9 mouse cellular contexts compared by ENCODE assay signal in the genomic region with DNA sequence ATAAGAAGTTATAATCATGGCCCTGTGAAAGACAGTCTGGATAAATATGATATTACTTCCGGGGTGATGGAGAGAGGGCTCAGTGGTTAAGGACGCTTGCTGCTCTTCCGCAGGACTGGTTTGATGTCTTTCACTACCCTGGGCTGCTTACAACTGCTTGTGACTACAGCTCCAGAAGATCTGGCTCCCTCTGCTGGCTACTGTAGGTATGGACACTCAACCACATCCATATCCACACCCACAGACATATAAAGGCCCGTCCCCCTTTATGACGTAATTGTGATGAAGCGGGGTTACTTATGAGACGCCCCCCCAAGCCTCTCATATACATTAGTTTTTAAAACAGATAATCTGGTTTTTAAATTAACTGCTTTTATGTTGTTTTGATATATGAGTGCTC. TPM values are rescaled to one million over a fixed set of nuclear protein-coding genes. Genes with fewer than 3 reads are reported as not detected.
DNase-seq lines count a peak whose midpoint lies in the region; ATAC-seq lines count a peak whose summit lies in the region.
"Had no signal": no experiment of that assay in that cellular context is flagged by ENCODE, and none has a peak within 500 bp of the region (broad histone marks: within the 10 kb centered on the region; RNA-seq: fewer than 3 reads in every experiment).

No protein-coding gene starts in this region.

- H3K36me3 ChIP-seq in embryonic facial prominence, embryonic 11.5 days (replicated peaks; ENCODE audit: control insufficient read depth, insufficient read depth, low read depth, low read length) = no peaks in the 10 kb centered on the region
- peaks cover 56% of the 10 kb centered on the region for H3K36me3 ChIP-seq in limb, embryonic 13.5 days
- H3K36me3 ChIP-seq in midbrain, embryonic 16.5 days (ENCODE audit: control insufficient read depth, insufficient read depth, low read length) = peaks cover 7% of the 10 kb centered on the region; the same call in 1 of the 2 replicates

- no peaks in the 10 kb centered on the region for H3K9me3 ChIP-seq in embryonic facial prominence, embryonic 11.5 days (replicated peaks; ENCODE audit: control insufficient read depth, low read length)
- no peaks in the 10 kb centered on the region for H3K9me3 ChIP-seq in limb, embryonic 13.5 days
- no peaks in the 10 kb centered on the region for H3K9me3 ChIP-seq in midbrain, embryonic 16.5 days (replicated peaks; ENCODE audit: control insufficient read depth, low read length, poor library complexity, severe bottlenecking)
- H3K9me3 ChIP-seq: embryonic facial prominence, embryonic 13.5 days had no signal

- no peak overlapping the region for H3K4me3 ChIP-seq in embryonic facial prominence, embryonic 11.5 days (ENCODE audit: low read depth, low read length)
- H3K4me3 ChIP-seq in limb, embryonic 13.5 days = no peak overlapping the region
- no peak overlapping the region for H3K4me3 ChIP-seq in midbrain, embryonic 16.5 days (ENCODE audit: low read depth, low read length)
- H3K4me3 ChIP-seq: embryonic facial prominence, embryonic 13.5 days had no signal

- H3K27me3 ChIP-seq in embryonic facial prominence, embryonic 11.5 days (ENCODE audit: control insufficient read depth, insufficient read depth, low read length) = no peaks in the 10 kb centered on the region
- no peaks in the 10 kb centered on the region for H3K27me3 ChIP-seq in limb, embryonic 13.5 days
- H3K27me3 ChIP-seq in midbrain, embryonic 16.5 days (ENCODE audit: control insufficient read depth, insufficient read depth, low read depth, low read length) = no peaks in the 10 kb centered on the region
- H3K27me3 ChIP-seq: embryonic facial prominence, embryonic 13.5 days had no signal

- peak; percentile 72 for ATAC-seq in embryonic facial prominence, embryonic 11.5 days (replicated peaks; ENCODE audit: insufficient number of reproducible peaks, low FRiP score, low TSS enrichment, low read depth)
- ATAC-seq in limb, embryonic 13.5 days (ENCODE audit: low FRiP score, low read depth) = peak; percentile 83
- ATAC-seq in midbrain, embryonic 16.5 days = peak; percentile 67; the same call in 1 of the 2 replicates

- 44% methylated on average over 7 of the region's 7 CpGs for WGBS in embryonic facial prominence, embryonic 11.5 days
- WGBS in limb, embryonic 13.5 days = 47% methylated on average over 7 of the region's 7 CpGs
- WGBS in midbrain, embryonic 16.5 days = 49% methylated on average over 7 of the region's 7 CpGs

- no peak overlapping the region for H3K9ac ChIP-seq in embryonic facial prominence, embryonic 11.5 days (replicated peaks; ENCODE audit: low read length)
- no peak overlapping the region for H3K9ac ChIP-seq in limb, embryonic 13.5 days
- H3K9ac ChIP-seq in midbrain, embryonic 16.5 days (ENCODE audit: low read depth, low read length) = no peak overlapping the region
- H3K9ac ChIP-seq: embryonic facial prominence, embryonic 13.5 days had no signal

- H3K4me2 ChIP-seq in embryonic facial prominence, embryonic 11.5 days (ENCODE audit: low read depth, low read length) = no peak overlapping the region
- H3K4me2 ChIP-seq in limb, embryonic 13.5 days (replicated peaks) = no peak overlapping the region
- H3K4me2 ChIP-seq in midbrain, embryonic 16.5 days (ENCODE audit: low read length) = no peak overlapping the region
- H3K4me2 ChIP-seq: embryonic facial prominence, embryonic 13.5 days had no signal

- DNase-seq in B cell, adult 2 months = peak; percentile 80 to 83
- peak; percentile 89 for DNase-seq in adrenal gland, postnatal 14 days
- peak; percentile 86 for DNase-seq in embryonic facial prominence, embryonic 11.5 days (ENCODE audit: low spot score)
- peak; percentile 80 for DNase-seq in heart, adult 8-10 months (ENCODE audit: low spot score)
- DNase-seq in kidney, adult 9 months = peak; percentile 93
- DNase-seq in spleen, postnatal 4 days (ENCODE audit: low spot score in 2 of 2) = peak; percentile 75 to 90

- no peak overlapping the region for H3K27ac ChIP-seq in embryonic facial prominence, embryonic 11.5 days (replicated peaks; ENCODE audit: low read depth, low read length)
- no peak overlapping the region for H3K27ac ChIP-seq in limb, embryonic 13.5 days
- no peak overlapping the region for H3K27ac ChIP-seq in midbrain, embryonic 16.5 days (ENCODE audit: low read length)
- H3K27ac ChIP-seq: embryonic facial prominence, embryonic 13.5 days had no signal

- no peaks in the 10 kb centered on the region for H3K4me1 ChIP-seq in embryonic facial prominence, embryonic 11.5 days (ENCODE audit: control insufficient read depth, insufficient read depth, low read length)
- H3K4me1 ChIP-seq in limb, embryonic 13.5 days = no peaks in the 10 kb centered on the region
- 0 out of 2 replicates have a peak, but pooled peaks cover 2% of the 10 kb centered on the region for H3K4me1 ChIP-seq in midbrain, embryonic 16.5 days (ENCODE audit: control insufficient read depth, insufficient read depth, low read length)

RNA-seq across cellular contexts. Expression of gene Fxn, which starts 15.4 kb away (rescaled TPM):
- total RNA-seq in adrenal gland, postnatal 14 days (2021) = 22.2 and 22.5 TPM in 2 replicates
- polyA plus RNA-seq in embryonic facial prominence, embryonic 11.5 days (2014; fragmentation: Nextera tagmentation; extraction: Ambion mirVana) = 58.0 and 61.8 TPM in 2 replicates
- 10 to 100 TPM; 26.4 to 31.2 (median 29.3) TPM for total RNA-seq in heart, adult 8-10 months (2022)
- 56.6 and 60.8 TPM in 2 replicates for polyA plus RNA-seq in limb, embryonic 13.5 days (2015; fragmentation: Nextera tagmentation; extraction: Ambion mirVana)
- 35.1 and 39.2 TPM in 2 replicates for polyA plus RNA-seq in midbrain, embryonic 16.5 days (2015; fragmentation: Nextera tagmentation; extraction: Ambion mirVana)

RNA-seq across cellular contexts. Expression of gene Tjp2, which starts 40.2 kb away (rescaled TPM):
- total RNA-seq in adrenal gland, postnatal 14 days (2021) = 11.2 and 11.8 TPM in 2 replicates
- 22.4 and 24.5 TPM in 2 replicates for polyA plus RNA-seq in embryonic facial prominence, embryonic 11.5 days (2014; fragmentation: Nextera tagmentation; extraction: Ambion mirVana)
- 10 to 100 TPM; 15.8 to 17.4 (median 17.0) TPM for total RNA-seq in heart, adult 8-10 months (2022)
- 14.5 and 17.3 TPM in 2 replicates for polyA plus RNA-seq in limb, embryonic 13.5 days (2015; fragmentation: Nextera tagmentation; extraction: Ambion mirVana)
- 11.1 and 11.6 TPM in 2 replicates for polyA plus RNA-seq in midbrain, embryonic 16.5 days (2015; fragmentation: Nextera tagmentation; extraction: Ambion mirVana)
